Mouse (Mus musculus): ENCODE results near the gene Pbx2. TPM values are rescaled to one million over a fixed set of nuclear protein-coding genes. Genes with fewer than 3 reads are reported as not detected.

The Pbx2 gene
- total RNA-seq, 4 experiments from 2014 or later, result 9.1 to 15.4 (median 13.8) TPM

DNA sequence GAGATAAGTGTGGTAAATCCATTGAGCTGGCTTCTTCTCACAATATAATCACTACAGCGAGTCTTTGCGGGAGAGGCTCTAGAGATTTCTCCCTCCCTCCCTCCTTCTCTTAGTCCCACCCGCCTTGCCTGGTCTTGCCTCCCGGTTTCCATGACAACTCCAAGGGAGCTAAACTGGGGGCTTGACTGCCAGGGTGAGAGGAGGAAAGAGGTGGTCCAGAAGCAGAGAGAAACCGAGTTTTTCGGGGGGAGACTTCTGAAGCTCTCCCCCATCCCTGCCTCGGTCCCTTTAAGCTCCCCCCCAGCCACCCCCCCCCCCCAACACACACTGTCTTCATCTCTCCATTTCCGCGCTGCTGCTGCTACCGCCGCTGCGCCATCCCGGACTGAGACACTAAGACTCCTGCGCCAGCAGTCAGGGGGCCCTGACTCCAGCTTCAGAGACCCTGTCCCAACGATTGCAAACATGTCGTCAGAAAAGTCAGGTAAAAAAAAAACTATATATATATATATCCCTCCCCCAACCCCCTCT lies 38.2 kb downstream of the Pbx2 start, which contains the start of gene Prrt1:
Prrt1 (plus strand) TSS at position 313 of the 531 bp plus-strand sequence.
- no peak for DNase-seq (ENCODE audit: low spot score in 2 of 2)

DNA sequence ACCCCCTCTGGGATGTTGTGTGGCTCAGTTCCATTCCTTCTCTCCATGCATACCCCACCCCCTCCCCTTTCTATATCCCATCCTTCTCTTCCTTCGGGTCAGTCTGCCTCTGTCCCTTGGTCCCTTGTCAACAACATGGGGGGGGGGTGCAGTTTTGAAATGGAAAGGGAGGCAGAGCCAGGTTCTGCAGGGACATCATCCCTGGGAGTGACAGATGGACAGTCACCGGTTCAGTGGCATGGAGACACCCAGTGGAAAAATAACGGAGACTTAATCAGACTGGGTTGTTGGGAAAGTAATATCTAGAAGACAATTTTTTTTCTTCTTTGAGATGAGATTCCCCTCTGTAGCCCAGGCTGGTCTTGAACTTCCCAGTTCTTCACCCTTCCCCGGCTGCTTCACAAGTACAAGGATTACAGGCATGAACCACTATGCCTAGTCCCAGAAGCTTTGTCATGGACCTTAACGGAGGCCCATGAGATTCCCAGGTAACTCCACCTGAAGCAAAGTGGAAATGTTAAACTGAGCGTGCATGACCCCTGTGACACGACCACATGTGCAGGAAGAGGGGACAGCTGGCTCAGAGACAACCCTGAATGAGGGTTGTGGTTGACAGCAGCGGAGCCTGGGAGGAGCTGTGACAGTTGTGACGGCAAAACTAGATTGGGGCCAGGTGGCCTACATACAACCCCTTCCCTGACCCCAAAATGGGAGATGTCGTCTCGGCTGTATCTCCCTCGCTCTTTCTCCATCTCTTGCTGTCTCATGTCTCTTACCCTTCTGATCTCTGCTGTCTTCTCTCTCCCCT lies 38.9 kb downstream of the Pbx2 start:
- no peak for DNase-seq (ENCODE audit: low spot score in 2 of 2)

DNA sequence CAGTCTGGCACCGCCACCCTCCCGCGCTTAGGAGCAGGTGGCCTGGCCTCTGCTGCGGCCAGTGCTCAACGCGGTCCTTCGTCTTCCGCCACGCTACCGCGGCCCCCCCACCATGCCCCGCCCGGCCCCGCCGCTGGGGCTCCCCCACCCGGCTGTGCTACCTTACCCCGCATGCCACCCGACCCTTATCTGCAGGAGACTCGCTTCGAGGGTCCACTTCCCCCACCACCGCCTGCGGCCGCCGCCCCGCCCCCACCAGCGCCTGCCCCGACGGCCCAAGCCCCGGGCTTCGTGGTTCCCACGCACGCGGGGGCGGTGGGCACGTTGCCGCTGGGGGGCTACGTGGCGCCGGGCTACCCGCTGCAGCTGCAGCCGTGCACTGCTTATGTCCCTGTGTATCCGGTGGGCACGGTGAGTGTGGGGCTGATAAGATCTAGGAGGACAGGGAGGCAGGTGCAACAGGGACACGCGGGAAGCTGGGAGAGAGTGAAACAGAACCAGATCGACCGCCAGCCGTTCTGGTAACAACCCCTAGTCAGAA lies 39.8 kb downstream of the Pbx2 start:
- no peak for DNase-seq (ENCODE audit: low spot score in 2 of 2)

DNA sequence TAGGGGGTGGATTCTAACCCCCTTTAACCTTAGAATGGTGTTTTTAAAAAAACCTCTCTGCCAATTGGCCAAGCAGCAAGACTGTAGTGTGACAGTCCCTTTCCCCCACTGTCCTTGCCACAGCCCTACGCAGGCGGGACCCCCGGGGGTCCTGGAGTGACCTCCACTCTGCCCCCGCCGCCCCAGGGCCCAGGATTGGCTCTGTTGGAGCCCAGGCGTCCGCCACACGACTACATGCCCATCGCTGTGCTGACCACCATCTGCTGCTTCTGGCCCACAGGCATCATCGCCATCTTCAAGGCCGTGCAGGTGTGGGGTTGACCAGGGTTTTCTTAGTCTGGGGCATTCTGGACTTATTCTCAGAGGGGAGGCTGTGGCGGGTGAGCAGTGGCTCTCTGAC lies 40.6 kb downstream of the Pbx2 start:
- no peak for DNase-seq (ENCODE audit: low spot score in 2 of 2)

DNA sequence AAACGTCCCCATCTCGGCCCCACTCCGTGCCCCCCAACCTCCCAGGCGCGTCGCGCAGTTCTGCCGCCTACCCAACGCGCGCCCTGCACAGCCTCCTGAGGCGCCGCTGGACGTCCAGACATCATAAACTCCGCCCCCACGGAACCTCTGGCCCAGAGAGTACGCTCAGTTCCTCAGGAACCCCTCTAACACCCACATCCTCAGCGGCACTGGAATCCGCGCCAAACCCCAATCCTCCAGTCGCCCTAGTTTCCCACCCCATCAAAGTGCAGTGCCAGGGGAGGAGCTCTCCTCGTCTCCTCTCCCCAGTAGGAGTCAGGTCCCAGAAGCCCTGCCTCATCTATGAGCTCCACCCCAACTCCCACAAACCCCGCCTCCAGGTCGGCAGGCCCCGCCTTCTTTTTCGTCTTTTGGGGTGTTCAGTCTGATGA lies 41.2 kb downstream of the Pbx2 start:
- DNase-seq (ENCODE audit: low spot score in 2 of 2), result peak; percentile 68 to 76

DNA sequence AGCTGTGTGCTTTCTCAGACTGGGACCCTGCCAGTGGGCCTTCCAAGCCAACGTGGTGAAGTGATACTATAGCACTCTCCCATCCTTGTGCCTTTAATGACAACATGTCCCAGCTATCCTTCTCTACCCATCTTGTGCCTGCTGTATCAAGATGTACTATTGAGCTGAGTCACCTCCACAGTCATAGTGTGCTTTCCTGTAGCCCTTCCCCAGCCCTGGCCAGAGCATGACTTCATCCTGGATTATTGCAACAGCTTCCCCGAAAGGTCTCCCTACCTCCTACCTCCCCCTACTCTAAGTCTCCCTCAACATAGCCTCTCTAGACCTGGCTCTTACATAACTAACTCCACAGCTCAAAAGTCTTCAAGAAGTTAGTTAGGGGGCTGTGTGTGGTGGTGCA lies 44.6 kb downstream of the Pbx2 start:
- no peak for DNase-seq (ENCODE audit: low spot score in 2 of 2)

DNA sequence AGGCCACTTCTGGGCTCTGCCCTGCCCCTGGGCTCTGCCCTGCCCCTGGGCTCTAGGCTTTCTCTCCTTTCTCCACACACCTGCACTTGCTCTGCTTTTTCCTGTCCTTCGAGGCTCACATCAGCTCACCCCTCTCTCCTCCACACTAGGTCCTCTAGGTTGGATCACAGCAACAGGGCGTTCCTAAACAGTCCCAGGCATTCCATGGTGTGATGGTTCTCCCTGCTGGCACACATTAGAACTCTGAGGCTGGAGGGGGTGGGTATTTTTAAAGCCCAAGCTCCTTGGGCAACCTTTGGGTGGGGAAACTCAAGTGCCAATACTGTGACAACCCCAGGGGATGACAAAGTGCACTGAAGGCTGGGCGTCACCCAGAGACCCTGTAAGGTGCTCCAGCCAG lies 46.4 kb downstream of the Pbx2 start:
- no peak for DNase-seq (ENCODE audit: low spot score in 2 of 2)

DNA sequence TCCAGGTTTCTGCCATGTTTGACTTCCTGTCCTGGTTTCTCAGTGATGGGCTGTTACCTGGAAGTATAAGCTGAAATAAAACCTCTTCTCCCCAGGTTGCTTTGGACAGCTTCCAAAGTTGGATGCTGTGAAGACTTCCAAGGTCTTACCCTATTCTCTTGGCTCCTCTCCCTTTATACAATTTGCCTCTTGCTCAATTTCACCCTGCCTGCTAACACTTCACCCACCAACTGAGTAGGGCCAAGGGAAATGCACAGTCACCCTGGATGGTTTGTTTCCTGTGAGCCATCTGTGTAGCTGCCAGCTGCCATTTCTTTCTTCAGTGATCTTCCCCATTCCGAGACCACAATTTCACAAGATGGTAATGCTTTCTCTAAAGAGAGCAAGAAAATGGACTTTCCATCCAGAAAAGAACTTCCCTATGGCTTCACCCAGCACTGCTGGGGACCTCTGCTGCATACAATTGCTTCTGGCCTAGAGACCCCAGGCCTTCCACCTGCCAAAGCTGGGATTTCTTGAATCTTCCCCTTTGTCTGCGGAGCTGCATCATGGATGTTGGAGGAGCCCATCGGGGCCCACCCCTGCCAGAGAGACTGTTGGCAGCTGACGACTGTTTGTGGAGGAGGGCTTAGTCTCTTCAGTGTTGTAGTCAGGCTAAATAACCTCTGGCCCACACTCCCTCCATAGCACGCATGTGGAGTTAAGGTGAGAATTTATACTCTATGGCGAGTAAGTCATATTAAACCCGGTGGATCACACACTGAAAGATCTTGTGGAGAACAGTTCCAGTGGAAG lies 48.6 kb downstream of the Pbx2 start:
- no peak for DNase-seq (ENCODE audit: low spot score in 2 of 2)

DNA sequence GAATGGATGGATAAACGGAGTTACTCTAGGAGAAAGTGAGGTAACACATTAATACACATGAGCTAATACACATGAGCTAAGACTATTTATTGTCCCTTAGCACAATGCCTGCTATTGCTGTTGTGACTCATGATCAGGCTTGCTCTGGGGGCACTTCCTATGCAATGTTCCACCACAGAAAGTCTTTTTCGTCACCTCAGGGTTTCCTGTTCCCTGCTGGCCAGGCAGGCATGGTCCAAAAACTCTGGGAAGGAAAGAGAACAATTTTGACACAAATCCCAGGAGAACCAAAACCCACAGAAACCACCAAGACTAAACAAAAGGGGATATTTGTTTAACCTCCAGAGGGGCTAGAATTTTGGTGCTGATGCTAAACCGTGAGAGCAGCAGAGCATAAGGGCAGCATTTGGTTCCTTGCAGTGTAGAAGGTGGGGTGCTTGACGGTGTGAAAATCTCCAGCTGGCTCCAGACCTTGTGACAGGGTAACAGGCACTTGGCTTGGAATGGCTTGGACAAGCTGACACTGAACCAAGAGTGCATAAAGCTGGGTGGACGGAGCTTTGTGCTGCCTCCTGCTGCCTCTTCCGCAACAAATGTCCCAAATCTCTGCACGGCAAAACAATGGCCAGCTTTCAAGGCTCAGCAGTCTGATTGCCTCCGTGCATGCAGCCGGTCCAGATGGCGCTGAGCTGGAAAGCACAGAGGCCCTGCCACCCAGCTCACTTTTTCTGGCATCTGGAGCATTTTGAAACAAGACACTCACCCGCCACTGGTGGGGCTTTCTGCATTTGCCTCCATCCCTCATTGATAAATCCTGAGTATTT lies 49.9 kb downstream of the Pbx2 start:
- no peak for DNase-seq (ENCODE audit: low spot score in 2 of 2)

DNA sequence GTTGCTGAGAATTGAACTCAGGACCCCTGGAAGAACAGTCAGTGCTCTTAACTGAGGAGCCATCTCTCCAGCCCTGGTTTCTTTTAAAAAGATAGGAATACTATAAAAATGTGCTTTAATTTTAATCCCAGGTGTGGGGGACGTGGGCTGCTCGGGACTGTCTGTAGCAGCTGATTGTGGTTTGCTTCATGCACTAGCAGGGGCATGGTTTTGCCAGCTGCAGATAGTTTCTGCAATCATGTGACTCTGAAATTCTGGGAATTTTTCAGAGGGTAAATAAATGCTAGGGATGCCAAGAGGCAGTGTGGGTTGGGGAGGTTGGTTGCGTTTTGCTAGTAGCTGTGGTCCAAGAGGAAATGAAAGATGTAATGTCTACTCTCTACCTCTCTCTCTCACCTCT lies 50.9 kb downstream of the Pbx2 start:
- no peak for DNase-seq (ENCODE audit: low spot score in 2 of 2)

DNA sequence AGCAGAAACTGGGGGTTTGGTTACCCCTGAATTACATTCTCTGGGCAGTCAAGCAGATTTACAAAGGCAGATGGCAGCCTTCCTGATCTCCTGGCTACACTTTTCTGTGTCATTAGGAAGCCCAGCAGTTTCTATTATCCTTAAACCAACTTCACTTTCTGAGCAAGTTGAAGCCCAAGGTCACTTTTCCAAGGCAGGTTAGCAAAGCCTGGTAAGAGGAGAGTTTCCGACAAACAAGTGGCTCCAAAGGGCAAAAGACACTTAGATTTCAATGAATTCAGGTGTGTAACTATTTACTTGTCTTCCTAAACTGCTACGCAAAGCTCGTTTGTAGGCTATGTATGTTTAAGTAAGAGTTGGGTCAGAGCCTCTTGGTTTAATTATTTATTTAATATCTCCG lies 52.3 kb downstream of the Pbx2 start:
- DNase-seq (ENCODE audit: low spot score in 2 of 2), result no peak

DNA sequence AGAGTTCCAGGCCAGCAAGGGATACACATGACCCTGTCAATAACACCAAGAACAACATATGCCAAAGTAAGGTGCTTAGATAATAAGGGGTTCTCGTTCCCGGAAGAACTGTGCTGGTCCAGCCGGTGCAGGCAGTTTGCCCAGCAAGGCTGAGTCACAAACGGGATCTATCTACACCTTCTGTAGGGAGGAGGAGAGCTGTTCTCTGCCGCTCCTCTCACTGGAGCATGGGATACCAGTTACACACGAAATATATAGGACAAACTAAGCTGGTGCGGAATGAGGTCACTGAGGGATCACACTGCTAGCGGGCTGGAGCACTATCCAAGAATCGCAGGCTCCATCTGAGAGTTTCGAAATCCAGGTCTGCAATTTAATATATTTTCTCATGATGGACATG lies 52.9 kb downstream of the Pbx2 start:
- DNase-seq (ENCODE audit: low spot score in 2 of 2), result no peak

DNA sequence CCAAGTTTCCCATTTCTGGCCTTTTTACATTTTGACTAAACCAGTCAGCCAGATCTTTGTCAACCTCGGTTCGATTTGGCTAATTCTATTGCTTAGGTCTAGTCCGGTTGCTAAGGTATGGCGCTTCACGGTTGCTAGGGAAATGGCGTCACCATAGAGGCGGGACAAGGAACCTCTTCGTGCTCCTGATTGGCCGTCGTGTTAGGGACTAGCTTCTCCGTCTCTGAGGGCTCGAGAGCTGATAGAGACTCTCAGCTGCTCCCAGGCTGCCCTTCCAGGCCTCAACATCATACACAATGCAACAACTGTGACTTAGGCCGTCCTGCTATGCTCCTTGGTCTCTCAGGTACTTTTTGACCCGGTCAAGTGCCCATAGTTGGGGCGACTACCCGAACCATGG lies 53.5 kb downstream of the Pbx2 start, which contains the start of gene Fkbpl:
Fkbpl (plus strand) TSS at position 157 of the 400 bp plus-strand sequence.
- DNase-seq (ENCODE audit: low spot score in 2 of 2), result peak; percentile 92 to 94

DNA sequence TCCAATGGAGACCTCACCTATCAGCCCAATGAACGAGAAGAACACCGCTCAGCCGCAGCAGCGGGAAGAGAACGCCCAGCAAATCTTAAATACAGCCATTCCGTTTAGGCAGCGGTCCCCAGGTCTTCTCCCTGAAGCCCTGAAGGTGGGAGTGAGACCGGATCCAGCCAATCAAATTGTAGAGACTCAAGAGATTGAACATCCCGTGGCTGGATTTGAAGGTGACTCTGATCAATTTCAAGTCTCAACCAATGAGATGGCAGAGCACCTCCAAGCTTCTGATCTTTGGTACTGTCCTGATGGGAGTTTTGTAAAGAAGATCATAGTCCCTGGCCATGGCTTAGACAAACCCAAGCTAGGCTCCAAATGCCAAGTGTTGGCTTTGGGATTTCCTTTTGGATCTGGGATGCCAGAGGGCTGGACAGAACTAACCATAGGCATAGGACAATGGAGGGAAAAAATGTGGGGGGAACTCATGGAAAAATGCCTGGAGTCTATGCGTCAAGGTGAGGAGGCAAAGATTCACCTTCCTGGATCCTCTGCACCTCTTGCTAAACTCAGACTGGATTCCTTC lies 54.3 kb downstream of the Pbx2 start:
- no peak for DNase-seq (ENCODE audit: low spot score in 2 of 2)

DNA sequence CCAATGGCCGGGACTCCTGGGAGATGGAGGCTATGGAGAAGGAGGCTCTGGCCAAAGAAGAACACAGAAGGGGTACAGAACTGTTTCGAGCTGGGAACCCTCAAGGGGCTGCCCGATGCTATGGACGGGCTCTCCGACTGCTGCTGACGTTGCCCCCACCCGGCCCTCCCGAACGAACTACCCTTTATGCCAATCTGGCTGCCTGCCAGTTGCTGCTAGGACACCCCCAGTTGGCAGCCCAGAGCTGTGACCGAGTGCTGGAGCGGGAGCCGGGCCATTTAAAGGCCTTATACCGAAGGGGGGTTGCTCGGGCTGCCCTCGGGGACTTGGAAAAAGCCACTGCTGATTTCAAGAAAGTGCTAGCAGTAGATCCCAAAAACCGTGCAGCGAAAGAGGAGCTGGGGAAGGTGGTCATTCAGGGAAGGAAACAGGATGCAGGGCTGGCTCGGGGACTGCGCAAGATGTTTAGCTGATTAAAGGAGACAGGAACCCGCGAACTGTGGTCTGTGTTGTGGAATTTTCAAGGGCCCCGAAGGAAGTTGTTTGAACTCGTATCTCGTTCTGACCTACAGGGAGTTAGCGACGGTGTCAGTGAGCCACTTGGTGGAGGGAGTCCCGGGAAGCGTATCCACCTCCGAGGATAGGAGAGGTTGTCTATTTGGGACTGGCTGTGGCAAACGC lies 54.9 kb downstream of the Pbx2 start:
- DNase-seq (ENCODE audit: low spot score in 2 of 2), result no peak

Other genes with a start within 250 kb of the Pbx2 start
- gene Btnl2, start 236.4 kb upstream of the Pbx2 start, total RNA-seq (2022), result under 1 TPM in 2 of 4 experiments, not detected in 2; 0.35 to 0.47 TPM
- gene Btnl1, start 214.1 kb upstream of the Pbx2 start, total RNA-seq (2022), result not detected
- gene BC051142, start 192.4 kb upstream of the Pbx2 start, total RNA-seq (2022), result not detected
- gene Btnl4, start 113.9 kb upstream of the Pbx2 start, total RNA-seq (2022), result not detected
- gene Btnl6, start 73.9 kb upstream of the Pbx2 start, total RNA-seq (2022), result not detected
- gene Notch4, start 27.0 kb upstream of the Pbx2 start, total RNA-seq (2022), result 1 to 10 TPM; 4.6 to 8.2 (median 5.7) TPM
- 1 to 10 TPM in 1 of 4 experiments, under 1 TPM in 3; 0.53 to 1.8 (median 0.77) TPM for gene Gpsm3, start 1.5 kb upstream of the Pbx2 start, total RNA-seq (2022)
- gene Ager, start 6.6 kb downstream of the Pbx2 start, total RNA-seq (2022), result under 1 TPM in 1 of 4 experiments, not detected in 3; 0.19 TPM
- gene Rnf5, start 12.4 kb downstream of the Pbx2 start, total RNA-seq (2022), result 10 to 100 TPM; 20.2 to 23.9 (median 22.7) TPM
- 100 to 1,000 TPM in 2 of 4 experiments, 10 to 100 TPM in 2; 89.5 to 104 (median 97.0) TPM for gene Agpat1, start 13.0 kb downstream of the Pbx2 start, total RNA-seq (2022)
- 1 to 10 TPM in 3 of 4 experiments, under 1 TPM in 1; 0.77 to 1.4 (median 1.1) TPM for gene Egfl8, start 24.7 kb downstream of the Pbx2 start, total RNA-seq (2022)
- 10 to 100 TPM; 38.0 to 40.7 (median 39.9) TPM for gene Ppt2, start 37.2 kb downstream of the Pbx2 start, total RNA-seq (2022)
- under 1 TPM in 3 of 4 experiments, not detected in 1; 0.12 to 0.35 (median 0.25) TPM for gene Prrt1, start 38.3 kb downstream of the Pbx2 start, total RNA-seq (2022)
- 1 to 10 TPM; 5.3 to 9.4 (median 8.9) TPM for gene Fkbpl, start 53.5 kb downstream of the Pbx2 start, total RNA-seq (2022)
- gene Atf6b, start 55.9 kb downstream of the Pbx2 start, total RNA-seq (2022), result 1 to 10 TPM; 5.4 to 7.6 (median 6.3) TPM
- gene Tnxb, start 79.3 kb downstream of the Pbx2 start, total RNA-seq (2022), result 10 to 100 TPM; 18.1 to 27.4 (median 23.3) TPM
- 10 to 100 TPM in 1 of 4 experiments, 1 to 10 TPM in 3; 1.3 to 10.9 (median 4.9) TPM for gene C4b, start 152.6 kb downstream of the Pbx2 start, total RNA-seq (2022)
- 1 to 10 TPM in 1 of 4 experiments, under 1 TPM in 1, not detected in 2; 0.34 to 3.1 TPM for gene Cyp21a1, start 213.3 kb downstream of the Pbx2 start, total RNA-seq (2022)
- gene Stk19, start 245.7 kb downstream of the Pbx2 start, total RNA-seq (2022), result 1 to 10 TPM; 5.6 to 8.0 (median 6.9) TPM
- gene Dxo, start 245.8 kb downstream of the Pbx2 start, total RNA-seq (2022), result 1 to 10 TPM; 7.3 to 9.9 (median 8.6) TPM

All from gastrocnemius, adult 8-10 months (tissue).